Mouse (Mus musculus) cerebellum, adult 11 months (tissue): Measurements from ENCODE around the gene Prune2.
"Not testable (repeated sequence)": the region's sequence is repeated elsewhere in the genome, so short reads cannot be mapped to it uniquely, and the experiment has no call there.

Experiments
- DNase-seq: peaks from one replicate; pipeline ENCODE4 v3.0.0; 2022

Gene Prune2

GRCm38 (mm10) chr19:17136677-17137460, 181.0 kb downstream of the Prune2 start:
- peak; percentile 77 for DNase-seq

GRCm38 (mm10) chr19:17137656-17138055, 181.7 kb downstream of the Prune2 start:
- DNase-seq: no peak

GRCm38 (mm10) chr19:17138144-17138915, 182.4 kb downstream of the Prune2 start:
- no peak for DNase-seq

- DNase-seq: no peak
Observed at GRCm38 (mm10) chr19:17140016-17140914, 184.3 kb downstream of the Prune2 start.

- no peak for DNase-seq
Observed at GRCm38 (mm10) chr19:17143245-17143644, 187.3 kb downstream of the Prune2 start.

- DNase-seq: no peak
Observed at GRCm38 (mm10) chr19:17144205-17144604, 188.3 kb downstream of the Prune2 start.

- no peak for DNase-seq
Observed at GRCm38 (mm10) chr19:17150064-17150463, 194.1 kb downstream of the Prune2 start.

- no peak for DNase-seq
Observed at GRCm38 (mm10) chr19:17151781-17152180, 195.9 kb downstream of the Prune2 start.

GRCm38 (mm10) chr19:17152461-17152860, 196.5 kb downstream of the Prune2 start:
- no peak for DNase-seq

- no peak for DNase-seq
Observed at GRCm38 (mm10) chr19:17153911-17154639, 198.2 kb downstream of the Prune2 start.

- DNase-seq: no peak
Observed at GRCm38 (mm10) chr19:17155216-17155615, 199.3 kb downstream of the Prune2 start.

GRCm38 (mm10) chr19:17159676-17160075, 203.8 kb downstream of the Prune2 start:
- peak; percentile 75 for DNase-seq

GRCm38 (mm10) chr19:17160231-17160630, 204.3 kb downstream of the Prune2 start:
- peak; percentile 59 for DNase-seq

GRCm38 (mm10) chr19:17163511-17163953, 207.6 kb downstream of the Prune2 start:
- DNase-seq: no peak

GRCm38 (mm10) chr19:17166288-17166687, 210.4 kb downstream of the Prune2 start:
- no peak for DNase-seq

- DNase-seq: no peak
Observed at GRCm38 (mm10) chr19:17168186-17168585, 212.3 kb downstream of the Prune2 start.

- no peak for DNase-seq
Observed at GRCm38 (mm10) chr19:17169746-17170145, 213.8 kb downstream of the Prune2 start.

- not testable (repeated sequence) for DNase-seq
Observed at GRCm38 (mm10) chr19:17174501-17174900, 218.6 kb downstream of the Prune2 start.

GRCm38 (mm10) chr19:17180506-17180905, 224.6 kb downstream of the Prune2 start:
- DNase-seq: no peak

- peak; percentile 41 for DNase-seq
Observed at GRCm38 (mm10) chr19:17194730-17195129, 238.8 kb downstream of the Prune2 start.

GRCm38 (mm10) chr19:17199059-17199458, 243.1 kb downstream of the Prune2 start:
- no peak for DNase-seq

- DNase-seq: peak; percentile 28
Observed at GRCm38 (mm10) chr19:17207141-17207540, 251.2 kb downstream of the Prune2 start.
